Mouse (Mus musculus) MEL (cell line): ENCODE data around the gene Klc1.

Experiments
- CTCF ChIP-seq, 3 experiments: IDR thresholded peaks in 2 of 3; conservative IDR thresholded peaks in 1 of 3; 2 replicates each; pipeline ENCODE4 v1.5.1; 2011 to 2012; ENCODE audit warnings: low read length in 3 of 3, low read depth in 2 of 3, mild to moderate bottlenecking in 2 of 3, improper control_type of control experiment in 1 of 3, inconsistent platforms in 1 of 3, mixed read lengths in 1 of 3, moderate library complexity in 1 of 3; ENCODE audit not compliant: control insufficient read depth in 1 of 3, insufficient read depth in 1 of 3, poor library complexity in 1 of 3, severe bottlenecking in 1 of 3
- POLR2A ChIP-seq, 2 experiments: IDR thresholded peaks; 2 replicates each; pipeline ENCODE4 v1.6.1; 2011 to 2012; ENCODE audit warnings: low read length in 2 of 2, mild to moderate bottlenecking in 2 of 2, control low read depth in 1 of 2, improper control_type of control experiment in 1 of 2, low read depth in 1 of 2, moderate library complexity in 1 of 2; ENCODE audit not compliant: control insufficient read depth in 1 of 2, insufficient read depth in 1 of 2, poor library complexity in 1 of 2
- RCOR1 ChIP-seq: IDR thresholded peaks from 2 replicates; pipeline ENCODE4 v1.6.1; 2012; ENCODE audit warnings: low read depth, mild to moderate bottlenecking, inconsistent platforms, low read length, improper control_type of control experiment
- ZMIZ1 ChIP-seq: IDR thresholded peaks from 2 replicates; pipeline ENCODE4 v1.6.1; 2012; ENCODE audit warnings: low read depth, mild to moderate bottlenecking, inconsistent platforms, low read length, improper control_type of control experiment, moderate library complexity

DNA sequence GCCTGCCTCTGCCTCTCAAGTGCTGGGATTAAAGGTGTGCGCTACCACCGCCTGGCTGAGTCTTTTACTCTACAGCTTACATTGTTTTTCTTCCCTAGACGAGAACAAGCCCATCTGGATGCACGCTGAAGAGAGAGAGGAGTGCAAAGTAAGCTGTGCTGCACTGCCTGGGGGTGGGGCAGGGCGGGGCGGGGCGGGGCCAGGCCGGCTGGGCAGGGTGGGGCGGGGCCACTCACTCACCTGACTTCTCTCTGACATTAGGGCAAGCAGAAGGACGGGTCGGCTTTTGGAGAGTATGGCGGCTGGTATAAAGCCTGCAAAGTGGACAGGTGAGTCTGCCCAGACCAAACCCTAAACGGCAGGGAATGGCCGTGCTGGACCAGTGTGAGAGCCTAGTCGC is 26.5 kb downstream of the Klc1 start:
- no peak for TF ChIP-seq POLR2A (IDR thresholded peaks at IDR 0.05; ENCODE audit: control insufficient read depth in 1 of 2, insufficient read depth in 1 of 2, low read depth in 1 of 2, low read length in 2 of 2, poor library complexity in 1 of 2)
- TF ChIP-seq ZMIZ1: no peak
- TF ChIP-seq CTCF (IDR thresholded peaks at IDR 0.05 in 2 of 3, conservative IDR thresholded peaks at IDR 0.05 in 1 of 3; ENCODE audit: control insufficient read depth in 1 of 3, insufficient read depth in 1 of 3, low read depth in 2 of 3, low read length in 3 of 3, poor library complexity in 1 of 3, severe bottlenecking in 1 of 3): no peak
- no peak for TF ChIP-seq RCOR1
